Mouse (Mus musculus) v-Abl transformed pro-B cells (cell line): ENCODE data around the gene Cdc42bpb.

Experiments
- in situ Hi-C, 2 experiments: fragments of 400-800 bp; cut with MboI; formaldehyde crosslinking; loops; one replicate each; pipeline ENCODE4 v1.15.1; 2025; ENCODE audit not compliant: unreplicated experiment in 2 of 2

The Cdc42bpb gene

DNA sequence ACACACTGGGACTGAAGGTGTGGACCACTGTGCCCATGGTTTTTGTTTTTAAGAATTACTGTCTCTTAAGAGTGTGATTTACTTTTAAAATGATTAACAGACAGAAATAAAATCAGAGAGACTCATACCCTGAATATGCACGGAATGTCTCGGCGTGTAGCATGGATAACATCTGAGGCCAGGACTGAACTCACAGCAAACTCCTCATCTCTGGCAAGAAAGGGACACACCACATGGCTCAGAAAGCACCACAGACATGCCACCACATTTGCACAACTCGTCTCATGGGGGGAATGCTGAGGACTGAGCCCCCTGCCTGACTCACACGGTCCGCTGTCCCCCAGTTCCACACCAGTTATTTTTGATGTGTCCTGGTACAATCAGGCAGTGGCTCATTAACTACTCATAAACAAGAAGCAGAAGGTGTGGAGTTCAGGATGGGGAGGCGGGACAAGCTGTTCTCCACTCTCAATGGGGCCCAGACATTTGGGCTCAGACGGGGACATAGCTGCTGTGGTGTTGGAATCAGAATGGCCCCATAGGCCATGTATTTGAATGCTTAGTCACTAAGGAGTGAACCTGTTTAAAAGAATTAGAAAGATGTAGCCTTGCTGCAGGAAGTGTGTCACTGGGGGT lies 73.7 kb downstream of the Cdc42bpb start:
- in situ Hi-C loops = no loop called here

DNA sequence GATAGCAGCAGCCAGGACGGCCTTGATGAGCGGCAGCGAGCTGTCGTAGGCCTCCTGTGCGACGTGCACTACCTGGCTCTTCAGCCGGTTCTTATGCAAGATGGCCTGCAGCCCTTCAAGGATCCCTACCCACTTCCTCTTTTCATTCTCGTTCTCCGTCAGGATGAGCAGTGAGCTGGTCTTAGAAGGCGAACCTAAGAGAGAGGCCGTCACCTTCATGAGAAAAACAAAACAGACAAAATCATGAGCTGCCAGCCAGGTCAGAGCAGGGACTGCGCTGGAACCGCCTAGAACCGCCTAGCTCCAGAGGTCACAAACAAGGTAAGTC lies 75.5 kb downstream of the Cdc42bpb start:
- in situ Hi-C loops = no loop called here

DNA sequence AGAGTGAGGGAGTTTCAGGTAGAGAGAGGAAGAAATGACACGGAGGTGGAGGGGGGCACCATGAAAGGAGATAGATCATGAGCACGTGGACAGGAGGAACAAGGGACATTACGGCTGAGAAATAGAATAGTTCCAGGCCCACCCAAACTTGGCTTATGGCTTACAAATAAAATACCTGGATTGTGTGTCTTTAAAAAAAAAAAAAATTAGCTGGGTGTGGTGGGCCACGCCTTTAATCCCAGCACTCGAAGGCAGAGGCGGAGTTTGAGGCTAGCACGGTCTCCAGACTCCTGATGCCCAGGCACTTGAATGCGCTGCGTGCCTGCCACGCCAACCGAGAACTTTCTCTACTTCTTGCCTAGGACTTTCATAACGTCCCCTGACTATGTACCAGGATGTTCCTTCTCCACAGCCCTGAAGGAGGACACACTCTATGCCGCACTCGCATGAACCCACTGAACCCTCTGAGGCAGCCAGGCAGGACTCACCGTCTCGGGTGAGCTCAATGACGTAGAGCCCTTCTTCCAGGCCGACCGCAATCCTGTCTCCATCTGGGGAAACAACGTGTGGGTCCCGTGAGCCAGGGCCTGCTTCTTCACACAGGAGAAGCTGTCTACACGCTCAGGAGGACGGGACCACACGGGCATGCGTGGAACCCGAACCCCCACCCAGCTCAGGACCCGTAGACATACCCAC lies 76.0 kb downstream of the Cdc42bpb start:
- in situ Hi-C loops = no loop called here

DNA sequence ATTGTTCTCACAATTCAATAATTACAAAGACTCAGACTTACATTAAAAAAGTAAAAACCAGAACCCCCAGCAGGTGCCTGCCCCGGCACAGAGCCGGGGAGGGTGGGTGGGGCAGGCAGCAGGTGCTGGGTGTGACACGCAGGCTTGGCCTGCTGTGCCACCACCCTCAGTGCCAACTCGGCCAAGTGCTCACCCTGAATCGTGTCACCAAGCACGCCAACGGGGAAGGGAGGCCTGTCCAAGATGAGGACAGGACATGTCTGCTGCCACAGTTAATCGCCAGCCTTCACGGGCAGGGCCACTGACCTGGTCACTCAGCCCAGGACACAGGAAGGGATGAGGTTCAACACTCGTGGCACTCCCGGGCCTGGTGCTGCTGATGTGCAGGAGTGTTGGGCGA lies 84.5 kb downstream of the Cdc42bpb start:
- in situ Hi-C loops = loop anchor here in 1 of 2 experiments (25.0 kb wide), 1 partner anchor 881 kb away; no protein-coding TSS in a partner anchor

DNA sequence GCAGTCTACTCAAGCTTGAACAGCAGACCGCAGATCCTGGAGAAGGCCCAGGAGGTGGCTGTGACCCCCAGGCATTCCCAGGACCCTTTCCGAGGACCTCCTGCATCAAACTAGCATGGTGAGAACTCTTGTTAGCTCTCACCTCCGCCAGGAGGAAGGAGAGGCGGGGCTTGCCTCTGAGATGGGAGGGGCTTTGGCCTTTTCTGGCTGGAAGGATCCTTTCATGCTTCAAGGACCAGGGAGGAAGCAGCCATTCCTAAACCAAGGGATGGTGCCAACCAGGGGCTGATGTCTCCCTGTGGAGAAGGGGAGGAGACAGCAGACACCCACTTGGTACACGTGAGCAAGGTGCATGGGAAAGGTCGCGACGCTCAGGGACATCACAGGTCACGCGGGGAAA lies 93.0 kb downstream of the Cdc42bpb start:
- in situ Hi-C loops = loop anchor here in 1 of 2 experiments (25.0 kb wide), 1 partner anchor 872 kb away; no protein-coding TSS in a partner anchor

DNA sequence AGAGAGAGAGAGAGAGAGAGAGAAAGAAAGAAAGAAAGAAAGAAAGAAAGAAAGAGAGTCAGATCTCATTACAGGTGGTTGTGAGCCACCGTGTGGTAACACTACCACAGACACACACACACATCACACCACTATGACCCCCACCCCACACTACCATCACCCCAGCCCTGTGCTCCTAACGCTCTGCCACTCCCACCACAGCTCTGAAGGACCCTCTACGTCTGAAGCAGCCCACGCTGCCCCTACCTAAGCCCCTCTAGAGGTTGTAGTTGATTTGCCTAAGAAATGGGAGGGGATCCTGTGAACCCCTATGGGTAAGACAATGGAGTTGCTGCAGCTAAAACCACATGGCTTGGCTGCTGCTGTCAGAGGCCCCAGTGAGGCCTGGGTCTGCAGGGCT lies 93.9 kb downstream of the Cdc42bpb start:
- in situ Hi-C loops = loop anchor here in 1 of 2 experiments (25.0 kb wide), 1 partner anchor 871 kb away; no protein-coding TSS in a partner anchor

DNA sequence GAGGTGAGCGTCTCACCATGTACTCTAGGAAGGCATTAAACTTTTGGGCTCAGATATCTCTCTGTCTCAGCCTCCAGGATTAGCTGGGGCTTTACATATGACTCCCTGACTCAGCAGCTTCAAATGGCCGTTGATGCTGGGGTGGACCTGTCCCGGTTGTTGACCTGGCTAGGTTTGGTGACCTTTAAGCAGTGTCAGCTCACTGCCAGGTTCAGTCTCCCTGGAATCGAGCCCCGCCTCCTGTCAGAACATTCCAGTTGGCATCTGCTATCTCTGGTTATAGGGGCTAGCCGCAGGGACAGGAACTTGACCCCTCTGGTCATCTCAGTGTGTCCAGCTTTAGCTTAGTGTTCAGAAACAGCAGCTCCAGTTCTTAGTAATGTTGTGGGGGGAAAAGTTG lies 101.1 kb downstream of the Cdc42bpb start:
- in situ Hi-C loops = loop anchor here (10.0 to 25.0 kb wide), 2 partner anchors 138 to 864 kb away; partner anchors contain the start of gene Exoc3l4 (in 1 of the 2)

DNA sequence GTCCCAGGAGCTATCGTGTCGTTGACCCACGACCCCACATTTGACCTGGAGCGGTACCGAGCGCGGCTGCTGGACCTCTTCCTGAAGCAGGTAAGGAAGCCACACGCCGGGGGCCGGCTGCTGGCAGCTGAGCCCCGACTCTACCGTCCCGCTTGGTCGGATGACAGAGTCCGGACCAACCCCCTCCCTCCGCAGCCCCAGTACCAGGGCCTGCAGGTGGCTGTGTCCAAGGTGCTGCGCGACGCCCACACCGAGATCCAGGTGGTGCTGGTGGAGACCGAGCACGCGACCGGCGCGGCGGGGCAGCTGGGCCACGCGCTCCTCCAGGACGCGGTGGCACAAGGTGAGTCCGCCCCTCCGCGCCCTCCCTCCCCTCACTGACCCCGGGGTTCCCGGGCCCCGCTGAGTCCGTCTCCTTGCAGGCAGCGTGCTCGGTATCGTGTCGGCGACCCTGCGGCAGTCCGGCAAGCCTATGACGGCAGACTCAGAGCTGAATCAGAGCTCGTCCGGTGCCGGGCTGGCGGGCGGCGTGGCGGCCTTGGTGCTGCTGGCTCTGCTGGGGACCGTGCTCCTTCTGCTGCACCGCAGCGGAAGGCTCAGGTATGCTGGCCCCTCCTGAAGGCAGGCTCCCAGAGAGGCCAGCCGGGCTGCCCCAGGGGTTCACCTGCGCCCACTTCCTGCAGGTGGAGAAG lies 102.2 kb downstream of the Cdc42bpb start:
- in situ Hi-C loops = loop anchor here (10.0 to 25.0 kb wide), 2 partner anchors 140 to 863 kb away; partner anchors contain the start of gene Exoc3l4 (in 1 of the 2)

DNA sequence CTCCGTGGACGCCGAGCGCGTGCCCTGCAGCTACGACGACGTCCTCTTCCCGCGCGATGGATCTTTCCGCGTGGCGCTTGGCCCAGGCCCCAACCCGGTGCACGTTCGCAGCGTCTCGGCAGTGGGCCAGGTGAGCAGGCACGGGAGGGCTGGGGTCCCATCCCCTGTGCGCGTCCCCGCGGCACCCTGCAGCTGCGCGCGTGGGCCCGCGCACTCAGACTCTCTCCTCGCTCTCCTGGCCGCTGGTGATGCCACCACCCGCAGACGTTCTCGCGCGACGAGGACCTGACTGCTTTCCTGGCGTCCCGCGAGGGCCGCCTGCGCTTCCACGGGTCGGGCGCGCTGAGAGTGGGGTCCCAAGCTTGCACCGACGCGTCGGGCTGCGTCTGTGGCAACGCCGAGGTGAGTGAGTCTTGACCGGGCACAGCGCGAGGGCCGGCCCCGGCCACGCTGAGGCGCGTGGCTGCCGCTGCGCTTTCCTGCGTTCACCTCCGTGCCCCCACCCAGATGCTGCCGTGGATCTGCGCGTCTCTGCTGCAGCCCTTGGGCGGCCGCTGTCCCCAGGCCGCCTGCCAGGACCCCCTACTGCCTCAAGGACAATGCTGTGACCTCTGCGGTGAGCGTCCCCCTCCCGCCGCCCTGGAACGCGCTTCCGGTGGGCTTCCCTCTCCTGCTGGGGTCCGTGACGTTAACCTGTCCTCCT lies 102.9 kb downstream of the Cdc42bpb start:
- in situ Hi-C loops = loop anchor here (10.0 to 25.0 kb wide), 3 partner anchors 140 to 862 kb away; partner anchors contain the start of gene Exoc3l4 (in 1 of the 2)

DNA sequence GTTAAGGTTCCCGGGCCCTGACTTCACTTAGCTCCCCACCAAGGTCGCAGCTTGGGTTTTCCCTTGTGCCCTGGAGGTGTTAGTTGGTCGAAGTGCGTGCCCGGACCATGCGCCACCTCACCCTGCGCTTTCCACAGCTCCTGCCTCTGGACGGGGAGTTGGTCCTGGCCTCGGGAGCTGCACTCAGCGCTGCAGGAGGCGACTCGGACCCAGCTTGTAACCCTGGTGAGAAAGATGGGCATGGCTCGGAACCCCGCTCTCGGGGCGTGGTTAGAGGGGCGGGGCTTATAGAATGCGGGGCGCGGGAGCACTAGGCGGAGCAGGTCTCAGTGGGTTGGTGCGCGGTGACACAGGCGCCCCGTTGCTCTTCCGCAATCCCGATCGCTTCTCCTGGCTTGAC lies 103.5 kb downstream of the Cdc42bpb start:
- in situ Hi-C loops = loop anchor here (10.0 to 25.0 kb wide), 2 partner anchors 141 to 187 kb away; partner anchors contain the start of gene Exoc3l4 (in 1 of the 2)

DNA sequence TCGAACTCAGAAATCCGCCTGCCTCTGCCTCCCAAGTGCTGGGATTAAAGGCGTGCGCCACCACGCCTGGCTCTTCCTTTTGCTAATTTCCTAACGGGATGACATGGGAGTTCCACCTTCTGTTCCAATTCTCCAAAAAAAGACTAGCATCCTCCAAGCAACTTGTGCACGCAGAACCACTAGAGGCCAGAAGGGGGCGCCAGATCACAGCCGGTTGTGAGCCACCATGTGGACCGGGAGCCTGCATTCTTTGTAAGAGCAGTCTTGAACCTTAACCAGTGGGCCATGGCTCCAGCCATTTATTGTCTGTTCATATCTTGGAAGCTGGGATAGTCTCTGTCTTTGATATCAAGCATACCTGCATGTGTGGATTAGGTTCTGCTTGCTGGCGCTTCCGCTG lies 105.1 kb downstream of the Cdc42bpb start:
- in situ Hi-C loops = loop anchor here (10.0 to 25.0 kb wide), 2 partner anchors 142 to 185 kb away; partner anchors contain the start of gene Exoc3l4 (in 1 of the 2)

DNA sequence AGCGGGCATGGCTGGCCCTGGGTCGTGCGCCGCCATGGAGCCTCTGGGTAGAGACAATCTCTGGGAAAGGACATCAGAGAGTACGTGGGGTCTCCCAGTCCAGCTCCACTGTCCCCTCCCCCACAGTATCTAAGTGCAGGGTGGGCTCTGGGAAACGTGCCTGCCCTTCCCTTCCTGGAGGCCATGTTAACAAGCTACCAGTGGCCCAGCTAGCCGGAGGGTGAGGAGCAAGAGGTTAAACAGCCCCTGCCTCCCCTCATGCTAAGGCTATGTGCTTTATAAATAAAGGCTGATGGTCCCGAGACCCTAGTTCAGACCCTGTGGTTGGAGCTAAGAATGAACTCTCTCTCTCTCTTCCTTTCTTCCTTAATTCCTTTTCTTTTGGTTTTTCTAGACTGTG lies 105.6 kb downstream of the Cdc42bpb start:
- in situ Hi-C loops = loop anchor here (10.0 to 25.0 kb wide), 2 partner anchors 143 to 185 kb away; partner anchors contain the start of gene Exoc3l4 (in 1 of the 2)

DNA sequence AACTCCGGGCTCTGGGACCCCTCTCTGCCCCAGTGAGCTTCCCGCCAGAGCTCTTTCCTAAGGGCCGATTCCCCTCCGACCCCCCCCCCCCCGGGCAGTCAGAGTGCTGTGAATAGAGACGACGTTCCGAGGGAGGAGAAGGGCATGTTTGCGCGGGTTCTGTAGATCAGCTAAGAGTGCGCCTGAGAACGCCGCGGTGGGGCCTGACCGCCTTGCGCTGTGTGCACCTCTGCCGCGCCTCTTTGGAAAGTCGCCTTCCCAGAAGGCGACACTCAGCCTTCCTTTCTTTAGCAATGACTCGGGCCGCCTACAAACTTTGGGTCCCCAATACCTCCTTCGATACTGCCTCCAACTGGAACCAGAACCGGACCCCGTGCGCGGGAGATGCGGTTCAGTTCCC lies 106.1 kb downstream of the Cdc42bpb start:
- in situ Hi-C loops = loop anchor here (10.0 to 25.0 kb wide), 2 partner anchors 143 to 184 kb away; partner anchors contain the start of gene Exoc3l4 (in 1 of the 2)

DNA sequence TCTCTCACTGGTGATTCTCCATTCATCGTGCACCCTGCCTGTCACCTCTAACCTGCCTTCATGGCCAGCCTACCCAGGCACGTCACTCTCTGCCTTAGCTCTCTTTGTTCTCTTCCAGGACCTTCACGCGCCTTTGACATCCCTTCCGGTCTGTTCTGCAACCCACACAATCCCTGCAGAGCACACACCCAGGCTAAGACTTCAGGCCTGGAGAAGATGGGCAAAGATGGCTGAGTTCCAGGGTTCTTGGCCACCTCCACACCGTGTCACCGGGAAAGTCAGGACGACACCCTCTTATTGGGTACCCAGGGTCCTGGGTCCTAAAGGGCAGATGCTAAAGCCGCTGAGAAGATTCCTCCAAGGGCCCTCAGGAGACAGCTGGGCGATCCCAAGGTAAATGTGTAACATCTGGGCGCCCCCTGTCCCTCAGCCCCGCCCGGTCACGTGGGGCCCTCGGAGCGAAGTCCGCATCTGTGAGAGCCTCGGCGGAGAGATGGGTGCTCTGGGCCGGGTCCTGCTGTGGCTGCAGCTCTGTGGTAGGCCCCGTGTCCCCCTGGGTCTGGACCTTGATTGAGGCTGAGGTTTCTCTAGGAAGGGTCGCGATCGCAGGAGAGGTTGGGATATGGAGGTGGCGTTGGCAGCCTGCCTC lies 106.8 kb downstream of the Cdc42bpb start, which contains the start of gene Amn:
TSS of gene Amn (plus strand) at position 467 of the 649 bp plus-strand sequence.
- in situ Hi-C loops = loop anchor here (10.0 to 25.0 kb wide), 2 partner anchors 144 to 183 kb away; partner anchors contain the start of gene Exoc3l4 (in 1 of the 2)

DNA sequence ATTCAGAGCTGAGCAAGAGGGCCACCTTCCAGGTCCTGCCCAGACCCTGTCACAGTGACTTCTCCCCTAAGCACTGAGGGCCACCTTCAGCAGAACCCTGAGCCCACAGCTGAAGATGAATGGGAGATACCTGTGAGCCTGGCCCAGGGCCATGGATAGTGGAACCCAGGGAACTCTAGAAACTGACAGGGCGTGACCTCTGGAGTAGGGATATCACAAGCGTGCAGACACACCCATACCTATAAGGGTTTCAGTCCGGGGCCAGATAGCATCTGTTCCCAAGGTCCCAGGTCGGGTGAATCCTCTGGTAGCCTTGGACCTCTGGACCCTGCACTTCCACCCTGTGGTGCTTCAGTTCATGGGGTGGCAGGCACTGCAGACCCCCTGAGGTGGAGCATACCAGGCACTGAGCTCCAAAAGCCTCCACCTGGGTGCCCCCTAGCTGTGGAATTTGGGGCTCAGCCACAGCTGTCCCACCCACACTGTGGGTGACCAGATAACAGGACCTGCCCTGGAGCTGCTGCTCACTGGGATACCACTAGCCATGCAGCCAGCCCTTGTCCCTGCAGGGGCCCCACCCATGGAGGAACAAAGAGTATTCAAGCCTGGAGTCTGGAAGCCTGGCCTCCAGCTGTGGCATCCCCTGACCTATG lies 109.7 kb downstream of the Cdc42bpb start:
- in situ Hi-C loops = loop anchor here (25.0 kb wide), 1 partner anchor 180 kb away; no protein-coding TSS in a partner anchor

DNA sequence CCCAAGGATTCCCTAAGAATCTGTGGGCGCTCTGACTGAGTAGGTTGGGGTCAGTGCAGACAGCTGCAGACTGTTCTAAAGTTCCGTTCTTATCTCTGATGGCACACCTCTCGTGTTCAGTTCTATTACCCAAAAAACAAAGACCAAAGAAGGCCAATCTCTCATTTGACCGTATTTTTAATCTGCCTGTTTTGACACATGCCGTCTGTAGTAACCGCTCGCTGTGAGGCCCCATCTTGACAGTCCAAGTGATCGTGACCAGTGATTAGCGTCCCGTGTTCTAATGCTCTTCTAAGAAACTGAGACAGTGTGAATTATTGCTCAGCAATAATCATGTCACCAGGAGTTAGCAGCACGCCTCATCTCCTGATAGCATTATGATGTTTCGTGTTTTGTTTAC lies 110.9 kb downstream of the Cdc42bpb start:
- in situ Hi-C loops = loop anchor here (25.0 kb wide), 1 partner anchor 179 kb away; no protein-coding TSS in a partner anchor

DNA sequence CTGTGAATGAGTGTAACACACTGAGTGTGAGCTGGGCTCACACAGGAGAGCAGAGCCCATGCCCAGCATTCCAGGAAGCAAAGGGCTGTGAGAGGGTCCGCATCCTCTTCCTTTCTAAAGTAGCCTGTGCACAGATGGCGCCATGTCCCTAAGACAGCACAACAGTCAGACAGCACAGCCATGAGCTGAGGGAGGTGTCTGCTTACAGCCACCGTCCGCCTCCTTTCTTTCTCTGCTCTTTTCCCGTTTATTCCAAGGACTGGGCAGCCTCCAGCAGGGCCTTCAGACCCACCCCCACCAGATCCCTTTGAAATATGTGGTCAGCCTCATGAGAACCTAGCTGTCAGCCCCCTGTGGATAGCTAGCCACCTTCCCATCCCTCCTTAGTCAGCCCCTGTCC lies 112.3 kb downstream of the Cdc42bpb start:
- in situ Hi-C loops = loop anchor here (25.0 kb wide), 1 partner anchor 178 kb away; no protein-coding TSS in a partner anchor

DNA sequence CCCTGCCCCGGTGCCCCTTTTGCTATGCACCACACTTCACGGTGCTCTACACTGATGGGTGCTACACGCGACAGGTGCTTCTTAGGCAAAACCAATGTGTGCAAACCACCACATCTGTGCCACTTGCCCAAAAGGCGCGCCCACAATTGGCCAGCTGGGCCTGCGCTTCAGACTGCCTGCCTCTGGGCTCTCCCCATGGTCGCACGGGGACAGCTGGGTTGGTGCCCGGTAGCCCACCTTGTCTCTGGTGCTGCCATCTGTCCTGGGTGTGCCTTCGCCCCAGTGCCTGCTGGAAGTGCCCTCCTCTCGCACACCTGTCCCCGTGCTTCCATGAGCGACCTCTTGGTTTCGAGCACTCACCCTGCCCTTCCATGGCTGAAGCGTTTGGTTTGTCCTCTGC lies 113.9 kb downstream of the Cdc42bpb start:
- in situ Hi-C loops = loop anchor here (25.0 kb wide), 1 partner anchor 176 kb away; no protein-coding TSS in a partner anchor

DNA sequence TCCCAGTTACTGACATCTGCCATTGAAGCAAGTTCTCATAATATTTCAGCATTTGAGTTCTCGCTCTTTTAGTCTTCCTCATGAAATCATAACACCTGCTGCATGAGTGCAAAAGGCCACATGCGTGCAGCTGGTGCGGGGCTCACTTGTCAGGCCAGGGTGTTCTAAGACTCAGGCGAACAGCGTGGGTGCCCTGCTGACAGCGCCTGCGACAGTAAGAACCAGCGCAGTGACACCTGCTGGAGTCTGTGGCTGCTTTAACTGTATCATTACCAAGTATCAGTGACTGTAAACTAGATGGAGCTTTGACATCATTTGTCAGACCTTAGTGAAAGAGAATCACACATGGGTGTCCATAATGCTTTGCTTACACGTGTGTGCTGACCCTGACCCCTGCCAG lies 126.3 kb downstream of the Cdc42bpb start:
- in situ Hi-C loops = loop anchor here (25.0 kb wide), 1 partner anchor 164 kb away; no protein-coding TSS in a partner anchor
